8 mouse cellular contexts compared by ENCODE assay signal in genomic region chr7:45525809-45526473, GRCm38 (mm10). TPM values are rescaled to one million over a fixed set of nuclear protein-coding genes. Genes with fewer than 3 reads are reported as not detected.
A peak's percentile ranks its signal among the peaks of the same experiment; 100 is the strongest.
DNase-seq lines count a peak whose midpoint lies in the region; ATAC-seq and TF ChIP-seq lines count a peak whose summit lies in the region.

Ppp1r15a (minus strand) TSS chr7:45526268.
Plekha4 (plus strand) TSS chr7:45526330.

- peak within 1 kb of the TSS; percentile 77 for H3K4me2 ChIP-seq in heart, embryonic 12.5 days
- H3K4me2 ChIP-seq in kidney, postnatal 0 days (ENCODE audit: low read length) = peak within 1 kb of the TSS; percentile 90
- peak within 1 kb of the TSS; percentile 80 for H3K4me2 ChIP-seq in liver, embryonic 11.5 days
- H3K4me2 ChIP-seq in stomach, embryonic 14.5 days (replicated peaks; ENCODE audit: low read depth, low read length) = peak within 1 kb of the TSS; percentile 91

- H3K36me3 ChIP-seq in C2C12 (ENCODE audit: control insufficient read depth, insufficient read depth) = peaks cover 21% of the 10 kb centered on the region
- H3K36me3 ChIP-seq in erythroblast, embryonic 14.5 days (ENCODE audit: control insufficient read depth) = peaks cover 50% of the 10 kb centered on the region
- H3K36me3 ChIP-seq in heart, embryonic 12.5 days = peaks cover 17% of the 10 kb centered on the region
- 0 out of 2 replicates have a peak, but pooled peaks cover 8% of the 10 kb centered on the region for H3K36me3 ChIP-seq in kidney, postnatal 0 days (ENCODE audit: insufficient read depth, low read length)
- H3K36me3 ChIP-seq in liver, embryonic 11.5 days (ENCODE audit: control insufficient read depth, insufficient read depth, low read length) = peaks cover 9% of the 10 kb centered on the region; the same call in 1 of the 2 replicates
- peaks cover 5% of the 10 kb centered on the region; the same call in 1 of the 2 replicates for H3K36me3 ChIP-seq in stomach, embryonic 14.5 days (ENCODE audit: control insufficient read depth, insufficient read depth, low read length)

- no peak for TF ChIP-seq CTCF in C2C12 (IDR thresholded peaks at IDR 0.05; ENCODE audit: control insufficient read depth, insufficient read depth, insufficient read length)
- no peak for TF ChIP-seq CTCF in brain, embryonic 14.5 days (IDR thresholded peaks at IDR 0.05; ENCODE audit: borderline replicate concordance, extremely low read depth, insufficient read depth, insufficient read length)
- TF ChIP-seq CTCF in kidney, postnatal 0 days (IDR thresholded peaks at IDR 0.05; ENCODE audit: low read depth) = no peak

- H3K27me3 ChIP-seq in C2C12 (ENCODE audit: control insufficient read depth, insufficient read depth, insufficient read length) = no peaks in the 10 kb centered on the region
- H3K27me3 ChIP-seq in erythroblast, embryonic 14.5 days (ENCODE audit: control insufficient read depth) = peaks cover 23% of the 10 kb centered on the region
- H3K27me3 ChIP-seq in heart, embryonic 12.5 days (replicated peaks) = no peaks in the 10 kb centered on the region; the same call in 1 of the 2 replicates
- no peaks in the 10 kb centered on the region for H3K27me3 ChIP-seq in kidney, postnatal 0 days (ENCODE audit: insufficient read depth, low read length)
- no peaks in the 10 kb centered on the region for H3K27me3 ChIP-seq in liver, embryonic 11.5 days (replicated peaks; ENCODE audit: control insufficient read depth, insufficient read depth, low read length)
- H3K27me3 ChIP-seq in stomach, embryonic 14.5 days (ENCODE audit: control insufficient read depth, insufficient read depth, low read length) = no peaks in the 10 kb centered on the region

- peaks cover 38% of the 10 kb centered on the region for H3K4me1 ChIP-seq in erythroblast, embryonic 14.5 days (ENCODE audit: control insufficient read depth)
- H3K4me1 ChIP-seq in heart, embryonic 12.5 days (replicated peaks) = peaks cover 43% of the 10 kb centered on the region
- H3K4me1 ChIP-seq in kidney, postnatal 0 days (replicated peaks; ENCODE audit: insufficient read depth, low read length) = peaks cover 39% of the 10 kb centered on the region
- H3K4me1 ChIP-seq in liver, embryonic 11.5 days (replicated peaks; ENCODE audit: control insufficient read depth, insufficient read depth, low read length) = peaks cover 40% of the 10 kb centered on the region
- peaks cover 33% of the 10 kb centered on the region for H3K4me1 ChIP-seq in stomach, embryonic 14.5 days (ENCODE audit: control insufficient read depth, insufficient read depth, low read length)

- H3K27ac ChIP-seq in heart, embryonic 12.5 days (ENCODE audit: poor library complexity, severe bottlenecking) = peak within 1 kb of the TSS; percentile 95
- H3K27ac ChIP-seq in kidney, postnatal 0 days = peak within 1 kb of the TSS; percentile 97
- peak within 1 kb of the TSS; percentile 99 for H3K27ac ChIP-seq in liver, embryonic 11.5 days (ENCODE audit: low read depth, low read length)
- H3K27ac ChIP-seq in stomach, embryonic 14.5 days (ENCODE audit: low read length) = peak within 1 kb of the TSS; percentile 91

- WGBS in heart, embryonic 12.5 days = under 1% methylated on average over 54 of the region's 54 CpGs
- WGBS in kidney, postnatal 0 days = under 1% methylated on average over 54 of the region's 54 CpGs
- WGBS in liver, embryonic 11.5 days = under 1% methylated on average over 54 of the region's 54 CpGs
- under 1% methylated on average over 54 of the region's 54 CpGs for WGBS in stomach, embryonic 14.5 days

- peak; percentile 96 for DNase-seq in brain, embryonic 14.5 days (ENCODE audit: low read depth)
- peak; percentile 96 for DNase-seq in kidney, postnatal 0 days (ENCODE audit: low spot score)
- DNase-seq in liver, embryonic 11.5 days (ENCODE audit: low spot score) = peak; percentile 96
- peak; percentile 99 for DNase-seq in naive thymus-derived CD4-positive, alpha-beta T cell, adult 2 months (ENCODE audit: low read depth)

- peak; percentile 49; the same call in 1 of the 2 replicates for TF ChIP-seq POLR2A in brain, embryonic 14.5 days (IDR thresholded peaks at IDR 0.05; ENCODE audit: borderline replicate concordance, extremely low read depth, insufficient read depth, insufficient read length, poor library complexity, severe bottlenecking)

- peaks cover 14% of the 10 kb centered on the region for H3K79me3 ChIP-seq in C2C12 (ENCODE audit: low read depth)

- ATAC-seq in heart, embryonic 12.5 days (ENCODE audit: insufficient number of reproducible peaks, low FRiP score) = peak; percentile 86
- peak; percentile 91 for ATAC-seq in kidney, postnatal 0 days (replicated peaks; ENCODE audit: low FRiP score, low read depth)
- peak; percentile 74 for ATAC-seq in liver, embryonic 11.5 days (replicated peaks; ENCODE audit: low FRiP score)
- ATAC-seq in stomach, embryonic 14.5 days (ENCODE audit: insufficient number of reproducible peaks, insufficient read depth, low FRiP score, low read depth) = peak; percentile 85

- peak within 1 kb of the TSS; percentile 90 for H3K9ac ChIP-seq in heart, embryonic 12.5 days
- H3K9ac ChIP-seq in kidney, postnatal 0 days (ENCODE audit: low read depth, low read length) = peak within 1 kb of the TSS; percentile 93
- H3K9ac ChIP-seq in liver, embryonic 11.5 days (ENCODE audit: low read depth, low read length) = peak within 1 kb of the TSS; percentile 97
- peak within 1 kb of the TSS; percentile 89 for H3K9ac ChIP-seq in stomach, embryonic 14.5 days (replicated peaks; ENCODE audit: low read depth, low read length)

- H3ac ChIP-seq in C2C12 (ENCODE audit: control insufficient read depth, insufficient read length, low read depth) = peak within 1 kb of the TSS; percentile 94

- peak within 1 kb of the TSS; percentile 75 for H3K4me3 ChIP-seq in C2C12 (ENCODE audit: insufficient read depth, poor library complexity, severe bottlenecking)
- peak within 1 kb of the TSS; percentile 87 for H3K4me3 ChIP-seq in erythroblast, embryonic 14.5 days (replicated peaks)
- peak within 1 kb of the TSS; percentile 72 for H3K4me3 ChIP-seq in heart, embryonic 12.5 days
- peak within 1 kb of the TSS; percentile 84 for H3K4me3 ChIP-seq in kidney, postnatal 0 days (replicated peaks; ENCODE audit: low read depth, low read length)
- peak within 1 kb of the TSS; percentile 87 for H3K4me3 ChIP-seq in liver, embryonic 11.5 days (ENCODE audit: low read depth, low read length)
- H3K4me3 ChIP-seq in stomach, embryonic 14.5 days (ENCODE audit: low read depth, low read length) = peak within 1 kb of the TSS; percentile 85

- peaks cover 19% of the 10 kb centered on the region for H3K79me2 ChIP-seq in C2C12 (ENCODE audit: control insufficient read depth, insufficient read depth)

- peaks cover 4% of the 10 kb centered on the region for H3K9me3 ChIP-seq in erythroblast, embryonic 14.5 days (ENCODE audit: control insufficient read depth, low read length)
- no peaks in the 10 kb centered on the region for H3K9me3 ChIP-seq in heart, embryonic 12.5 days (replicated peaks)
- H3K9me3 ChIP-seq in kidney, postnatal 0 days (replicated peaks; ENCODE audit: low read length) = no peaks in the 10 kb centered on the region
- no peaks in the 10 kb centered on the region for H3K9me3 ChIP-seq in liver, embryonic 11.5 days (ENCODE audit: control insufficient read depth, low read length)
- H3K9me3 ChIP-seq in stomach, embryonic 14.5 days (ENCODE audit: control insufficient read depth, low read depth, low read length) = no peaks in the 10 kb centered on the region

TF ChIP-seq in C2C12, 6 proteins besides CTCF, POLR2A, EP300 and RAD21:
- no peak for TF ChIP-seq FOSL1 (IDR thresholded peaks at IDR 0.05; ENCODE audit: insufficient read depth, low read length, poor library complexity, severe bottlenecking)
- no peak for TF ChIP-seq CEBPB (IDR thresholded peaks at IDR 0.05; ENCODE audit: low read depth)
- TF ChIP-seq MYOD1 (IDR thresholded peaks at IDR 0.05; ENCODE audit: control insufficient read depth, insufficient read length, low read depth) = no peak
- no peak for TF ChIP-seq MAX (IDR thresholded peaks at IDR 0.05)
- TF ChIP-seq USF1 (IDR thresholded peaks at IDR 0.05; ENCODE audit: low read depth) = no peak
- TF ChIP-seq MYOG (IDR thresholded peaks at IDR 0.05; ENCODE audit: control insufficient read depth, extremely low read depth, insufficient read length) = no peak

RNA-seq across cellular contexts. Expression of gene Ppp1r15a, which starts in this region (rescaled TPM):
- 32.5 TPM for polyA plus RNA-seq in C2C12 (2012; fragmentation: generic; extraction: Trizol)
- 13.5 and 14.5 TPM in 2 replicates for polyA plus RNA-seq in brain, embryonic 14.5 days (2012; rRNA removed)
- 543 and 840 TPM in 2 replicates for polyA plus RNA-seq in erythroblast, embryonic 14.5 days (2012)
- 33.7 and 35.2 TPM in 2 replicates for polyA plus RNA-seq in heart, embryonic 12.5 days (2016; fragmentation: Nextera tagmentation; extraction: Ambion mirVana)
- 21.4 and 21.9 TPM in 2 replicates for polyA plus RNA-seq in kidney, postnatal 0 days (2015; fragmentation: Nextera tagmentation; extraction: Ambion mirVana)
- polyA plus RNA-seq in liver, embryonic 11.5 days (2014; fragmentation: Nextera tagmentation; extraction: Ambion mirVana) = 61.6 and 62.0 TPM in 2 replicates
- polyA plus RNA-seq in stomach, embryonic 14.5 days (2014; fragmentation: Nextera tagmentation; extraction: Ambion mirVana) = 12.7 and 18.3 TPM in 2 replicates

RNA-seq across cellular contexts. Expression of gene Plekha4, which starts in this region (rescaled TPM):
- 0.89 TPM for polyA plus RNA-seq in C2C12 (2012; fragmentation: generic; extraction: Trizol)
- 1.7 and 3.6 TPM in 2 replicates for polyA plus RNA-seq in brain, embryonic 14.5 days (2012; rRNA removed)
- 0.42 and 1.0 TPM in 2 replicates for polyA plus RNA-seq in erythroblast, embryonic 14.5 days (2012)
- polyA plus RNA-seq in heart, embryonic 12.5 days (2016; fragmentation: Nextera tagmentation; extraction: Ambion mirVana) = 0.57 and 0.68 TPM in 2 replicates
- 5.1 and 5.8 TPM in 2 replicates for polyA plus RNA-seq in kidney, postnatal 0 days (2015; fragmentation: Nextera tagmentation; extraction: Ambion mirVana)
- 0.64 and 0.89 TPM in 2 replicates for polyA plus RNA-seq in liver, embryonic 11.5 days (2014; fragmentation: Nextera tagmentation; extraction: Ambion mirVana)
- polyA plus RNA-seq in stomach, embryonic 14.5 days (2014; fragmentation: Nextera tagmentation; extraction: Ambion mirVana) = 1.5 and 2.6 TPM in 2 replicates

Comparison
In these comparisons a context has a peak if more than half of its experiments do, and no peak if none do; other contexts are left out.
1. Peak in every context shown above with its lines: DNase-seq, ATAC-seq, H3K4me3 ChIP-seq and H3K27ac ChIP-seq.